Mouse (Mus musculus): ENCODE results near the gene Amd2. TPM values are rescaled to one million over a fixed set of nuclear protein-coding genes. Genes with fewer than 3 reads are reported as not detected.

Amd2 gene
- polyA plus RNA-seq (2015; fragmentation: Nextera tagmentation; extraction: Ambion mirVana), result 2.8 and 3.4 TPM in 2 replicates

DNA sequence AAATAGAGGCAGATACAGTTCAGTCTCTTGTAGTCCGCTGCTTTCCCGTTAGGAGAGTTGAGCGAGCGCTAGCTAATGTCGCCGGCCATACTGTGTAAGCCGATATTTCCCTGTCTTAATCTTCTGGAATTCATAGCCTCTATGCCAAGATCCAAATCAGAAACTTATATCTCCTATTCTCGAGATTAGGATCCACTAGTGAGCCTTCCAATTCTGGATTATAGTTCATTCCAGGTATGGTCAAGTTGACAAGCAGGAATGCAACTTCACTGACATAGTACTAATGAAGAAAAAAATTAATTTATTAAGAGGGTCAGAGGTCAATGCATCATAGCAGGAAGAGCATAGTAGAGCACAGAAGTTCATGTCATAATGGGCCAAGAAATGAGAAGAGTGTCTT lies at the start of gene Amd2:
Amd2 (minus strand) TSS at position 101 of the 400 bp plus-strand sequence.
- Histone ChIP-seq H3K9me3 (0 out of 2 replicates have a peak, but pooled peaks cover under 1% of the 10 kb centered on the region), H3K9ac (no peak within 1 kb of the TSS), H3K36me3 (no peaks in the 10 kb centered on the region), H3K27ac (no peak within 1 kb of the TSS), H3K4me3 (no peak within 1 kb of the TSS), H3K4me2 (replicated peaks) (no peak within 1 kb of the TSS), H3K4me1 (no peaks in the 10 kb centered on the region), H3K27me3 (no peaks in the 10 kb centered on the region)
- no peak for ATAC-seq (ENCODE audit: low FRiP score, low read depth)
- WGBS, result 94% methylated on average over 8 of the region's 8 CpGs

DNA sequence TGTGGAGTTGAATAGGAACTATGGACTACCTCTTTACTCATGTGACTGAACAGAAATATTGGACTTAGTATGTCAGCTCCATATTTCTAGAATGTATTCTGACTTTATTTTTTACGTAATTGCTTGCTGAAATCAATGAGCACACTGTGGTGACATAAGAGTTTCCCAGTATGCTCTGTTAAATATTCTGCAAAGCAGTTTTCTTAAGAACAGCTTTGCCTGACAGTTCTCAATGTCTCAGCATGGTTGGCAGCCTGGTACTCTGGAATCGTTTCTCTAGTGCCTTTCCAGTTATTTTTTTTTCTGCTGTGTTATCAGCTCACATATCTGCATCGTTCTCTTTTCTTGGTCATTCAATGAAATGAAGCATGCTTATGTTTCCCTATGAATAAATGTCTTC lies 49.6 kb upstream of the Amd2 start:
- no peaks in the 10 kb centered on the region for H3K27me3 ChIP-seq
- no peaks in the 10 kb centered on the region for H3K9me3 ChIP-seq
- no peak for ATAC-seq (ENCODE audit: low FRiP score, low read depth)
- H3K4me1 ChIP-seq, result no peaks in the 10 kb centered on the region
- 81% methylated on average over 3 of the region's 3 CpGs for WGBS
- H3K9ac ChIP-seq, result no peak overlapping the region
- no peak overlapping the region for H3K27ac ChIP-seq
- H3K4me2 ChIP-seq (replicated peaks), result no peak overlapping the region
- no peaks in the 10 kb centered on the region for H3K36me3 ChIP-seq
- H3K4me3 ChIP-seq, result no peak overlapping the region

DNA sequence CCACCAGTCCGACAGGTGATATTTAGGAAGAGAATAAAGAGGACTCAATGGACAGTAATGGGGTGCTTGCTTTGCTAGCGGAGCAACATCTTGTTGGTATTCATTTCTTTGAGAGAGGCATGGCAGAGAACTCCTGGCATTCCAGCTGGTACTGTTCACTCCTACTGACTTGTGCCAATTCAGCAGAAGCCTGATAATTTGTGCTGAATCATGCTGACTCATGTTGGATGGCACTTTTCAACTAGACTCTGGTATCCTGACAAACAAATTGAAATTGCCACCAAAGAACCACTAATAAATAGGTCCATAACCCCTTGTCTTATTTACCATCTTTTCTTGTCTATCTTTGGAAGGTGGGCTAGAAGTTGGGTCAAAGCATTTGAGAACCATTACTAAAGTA lies 25.9 kb upstream of the Amd2 start:
- Histone ChIP-seq H3K4me2 (replicated peaks) (no peak overlapping the region), H3K4me1 (no peaks in the 10 kb centered on the region), H3K36me3 (no peaks in the 10 kb centered on the region), H3K4me3 (no peak overlapping the region), H3K27me3 (no peaks in the 10 kb centered on the region), H3K27ac (no peak overlapping the region), H3K9ac (no peak overlapping the region), H3K9me3 (no peaks in the 10 kb centered on the region)
- no peak for ATAC-seq (ENCODE audit: low FRiP score, low read depth)
- 89% methylated on average over 2 of the region's 2 CpGs for WGBS

DNA sequence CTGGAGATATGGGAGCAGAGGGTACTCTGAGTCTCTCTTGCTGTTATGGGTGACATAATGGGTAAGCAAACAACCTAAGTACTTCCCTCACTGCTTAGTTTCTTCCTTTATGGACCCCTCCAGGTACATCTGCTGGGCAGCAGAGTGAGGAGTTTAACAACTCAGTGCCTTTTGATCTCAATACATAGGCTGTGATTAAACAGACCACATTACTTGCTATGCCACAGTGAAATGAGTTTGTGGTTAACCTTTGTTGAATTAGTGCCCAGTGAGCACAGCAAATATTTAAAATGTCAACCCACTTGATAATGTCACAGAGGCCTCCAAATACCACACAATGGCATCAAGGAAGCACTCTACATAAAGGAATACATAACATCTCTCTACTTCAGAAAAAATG lies 2.6 kb upstream of the Amd2 start:
- H3K27ac ChIP-seq, result no peak overlapping the region
- no peaks in the 10 kb centered on the region for H3K4me1 ChIP-seq
- no peak overlapping the region for H3K9ac ChIP-seq
- no peak overlapping the region for H3K4me3 ChIP-seq
- ATAC-seq (ENCODE audit: low FRiP score, low read depth), result no peak
- no peak overlapping the region for H3K4me2 ChIP-seq (replicated peaks)
- H3K36me3 ChIP-seq, result no peaks in the 10 kb centered on the region
- no peaks in the 10 kb centered on the region for H3K9me3 ChIP-seq
- no peaks in the 10 kb centered on the region for H3K27me3 ChIP-seq
